Mouse (Mus musculus) kidney, postnatal 0 days (tissue): ENCODE measurements around the gene Atp5j. TPM values are rescaled to one million over a fixed set of nuclear protein-coding genes. Genes with fewer than 3 reads are reported as not detected.

ENCODE experiments used
- ATAC-seq: fragments of 200-750 bp; cut with Nextera tagmentation; replicated peaks from 2 replicates; pipeline ENCODE4 v1.8.0; 2017; ENCODE audit warnings: low read depth, moderate number of reproducible peaks, moderate TSS enrichment, moderate library complexity; ENCODE audit not compliant: low FRiP score
- DNase-seq: peaks from one replicate; pipeline ENCODE4 v3.0.0-alpha.2; 2016; ENCODE audit warnings: low spot score
- H3K27ac ChIP-seq: fragments of 300-500 bp; sonication (generic); 2 replicates; pipeline ENCODE4 v1.5.1; 2014; ENCODE audit warnings: mild to moderate bottlenecking
- H3K27me3 ChIP-seq: fragments of 300-500 bp; sonication (generic); 2 replicates; pipeline ENCODE4 v1.6.1; 2014; ENCODE audit warnings: low read length, mixed read lengths; ENCODE audit not compliant: insufficient read depth
- H3K36me3 ChIP-seq: fragments of 300-500 bp; sonication (generic); 2 replicates; pipeline ENCODE4 v1.6.1; 2014; ENCODE audit warnings: low read length, mixed read lengths; ENCODE audit not compliant: insufficient read depth
- H3K4me1 ChIP-seq: fragments of 300-500 bp; sonication (generic); replicated peaks from 2 replicates; pipeline ENCODE4 v1.6.1; 2014; ENCODE audit warnings: antibody characterized with exemption, low read length, mixed read lengths; ENCODE audit not compliant: insufficient read depth
- H3K4me2 ChIP-seq: fragments of 300-500 bp; sonication (generic); 2 replicates; pipeline ENCODE4 v1.6.1; 2014; ENCODE audit warnings: mild to moderate bottlenecking, low read length, moderate library complexity, mixed read lengths
- H3K4me3 ChIP-seq: fragments of 300-500 bp; sonication (generic); replicated peaks from 2 replicates; pipeline ENCODE4 v1.5.1; 2014; ENCODE audit warnings: low read depth, low read length
- H3K9ac ChIP-seq: fragments of 300-500 bp; sonication (generic); 2 replicates; pipeline ENCODE4 v1.6.1; 2014; ENCODE audit warnings: low read depth, low read length
- H3K9me3 ChIP-seq: fragments of 300-500 bp; sonication (generic); replicated peaks from 2 replicates; pipeline ENCODE4 v1.6.1; 2016; ENCODE audit warnings: low read length, inconsistent platforms, mixed read lengths
- CTCF ChIP-seq: IDR thresholded peaks from 2 replicates; pipeline ENCODE4 v1.5.1; 2016; ENCODE audit warnings: antibody characterized with exemption, low read depth, mild to moderate bottlenecking, moderate library complexity
- WGBS: fragments of 180-500 bp; shearing (Covaris S2); extraction: QIAGEN DNeasy Blood & Tissue Kit; methylation state at CpG from one replicate; pipeline ENCODE4 v1.1.7; 2014; 5-methylcytosine and 5-hydroxymethylcytosine counted together
- polyA plus RNA-seq: library from polyadenylated mRNA; unstranded; fragments of >200 nt; fragmentation: Nextera tagmentation; extraction: Ambion mirVana; gene quantifications from 2 replicates; pipeline ENCODE4 v1.2.1, GENCODE M21; 2015

Atp5j gene
- polyA plus RNA-seq, 1 experiment from 2014 or later, result 1,607 TPM

DNA sequence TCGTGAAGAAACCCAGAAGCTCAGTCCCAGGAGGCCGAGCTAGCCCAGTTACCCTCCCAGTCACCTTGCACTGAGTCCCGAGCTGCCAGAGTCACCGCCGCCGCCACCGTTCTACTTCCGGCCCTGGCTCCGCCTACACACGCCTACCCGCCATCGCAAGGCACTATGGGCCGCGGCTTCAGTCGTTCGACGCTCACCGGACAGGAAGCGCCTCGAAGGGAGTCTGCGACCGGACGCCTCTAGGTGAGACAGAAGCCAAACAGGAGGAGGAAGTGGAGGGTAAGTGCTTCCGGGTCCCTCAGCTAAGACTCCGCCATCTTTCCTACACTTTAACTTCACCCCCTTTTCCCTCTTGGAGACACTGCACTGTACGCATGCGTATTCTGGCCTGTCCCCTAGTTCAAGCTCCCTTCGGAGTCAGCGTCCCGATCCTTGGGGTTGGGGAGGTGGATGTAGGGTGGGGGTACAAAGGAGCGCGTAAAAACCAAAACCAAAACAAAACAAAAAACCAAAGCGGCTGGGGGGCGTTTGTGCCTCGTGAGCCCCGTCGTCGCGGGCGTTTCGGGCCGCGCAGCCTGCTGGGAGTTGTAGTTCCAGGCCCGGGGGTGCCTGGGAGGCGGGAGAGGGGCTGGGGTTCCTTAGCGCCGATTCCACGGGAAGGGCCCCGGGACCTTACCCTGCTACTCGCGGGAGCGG, 532 bp downstream of the Atp5j start, which contains the start of gene Gabpa:
Gene Gabpa, plus strand, starts transcription at position 181 of the 696 bp plus-strand sequence.
- Histone ChIP-seq H3K9me3 (no peaks in the 10 kb centered on the region), H3K36me3 (peaks cover 12% of the 10 kb centered on the region), H3K4me1 (peaks cover 8% of the 10 kb centered on the region), H3K27me3 (no peaks in the 10 kb centered on the region), H3K4me3 (peak within 1 kb of the TSS; percentile 96), H3K4me2 (peak within 1 kb of the TSS; percentile 61), H3K9ac (peak within 1 kb of the TSS; percentile 99), H3K27ac (peak within 1 kb of the TSS; percentile 100)
- under 1% methylated on average over 52 of the region's 52 CpGs for WGBS
- ATAC-seq (peak; percentile 98), DNase-seq (peak; percentile 99)
- TF ChIP-seq CTCF, result no peak

DNA sequence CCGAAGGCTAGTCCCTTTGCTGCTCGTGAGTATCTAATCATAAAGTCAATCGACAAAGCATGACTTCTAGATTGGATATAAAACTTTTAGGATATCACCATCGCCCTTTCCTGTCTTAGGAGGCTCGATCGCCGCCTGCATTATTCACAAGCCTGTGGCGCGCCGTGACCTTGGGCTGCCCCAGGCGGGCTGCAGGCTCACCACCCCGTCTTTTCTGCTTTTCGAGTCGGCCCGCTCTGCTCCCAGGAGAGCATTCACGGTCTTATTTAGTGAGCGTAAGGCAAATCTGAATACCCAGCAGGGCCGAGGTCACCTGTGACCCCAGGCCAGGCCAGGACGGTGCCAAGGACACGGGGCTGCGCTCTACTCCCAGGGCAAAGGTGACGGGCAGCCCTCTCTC, 1.1 kb downstream of the Atp5j start:
- Histone ChIP-seq H3K4me3 (peak overlapping the region; percentile 96), H3K27ac (peak overlapping the region; percentile 100), H3K9me3 (no peaks in the 10 kb centered on the region), H3K36me3 (peaks cover 14% of the 10 kb centered on the region), H3K4me2 (peak overlapping the region; percentile 61), H3K27me3 (no peaks in the 10 kb centered on the region), H3K4me1 (peaks cover 8% of the 10 kb centered on the region), H3K9ac (peak overlapping the region; percentile 99)
- under 1% methylated on average over 22 of the region's 22 CpGs for WGBS
- DNase-seq, result no peak
- ATAC-seq, result peak; percentile 0; the same call in 1 of the 2 replicates
- TF ChIP-seq CTCF, result no peak

DNA sequence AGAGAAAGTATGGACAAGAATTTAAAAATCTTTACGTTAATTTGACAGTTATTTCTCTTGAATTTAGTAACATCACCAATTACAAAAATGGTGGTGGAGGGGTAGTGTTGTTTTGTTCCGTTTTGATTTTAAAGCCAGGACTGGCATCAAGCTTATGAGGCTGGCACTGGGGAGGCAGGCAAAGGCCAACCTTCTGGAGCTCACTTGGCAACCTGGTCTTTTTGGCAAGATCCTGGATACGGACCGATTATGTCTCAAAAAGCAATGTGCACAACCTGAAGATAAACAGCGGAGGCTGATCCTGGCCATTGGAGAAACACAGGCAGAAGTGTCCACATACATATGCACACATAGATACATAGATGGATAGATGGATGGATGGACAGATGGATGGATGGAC, 2.7 kb downstream of the Atp5j start:
- Histone ChIP-seq H3K36me3 (peaks cover 28% of the 10 kb centered on the region), H3K4me3 (no peak overlapping the region), H3K4me1 (peaks cover 8% of the 10 kb centered on the region), H3K9me3 (no peaks in the 10 kb centered on the region), H3K27ac (no peak overlapping the region), H3K27me3 (no peaks in the 10 kb centered on the region), H3K9ac (no peak overlapping the region), H3K4me2 (no peak overlapping the region)
- no peak for ATAC-seq
- TF ChIP-seq CTCF, result no peak
- DNase-seq, result no peak
- WGBS, result 95% methylated on average over 5 of the region's 5 CpGs

DNA sequence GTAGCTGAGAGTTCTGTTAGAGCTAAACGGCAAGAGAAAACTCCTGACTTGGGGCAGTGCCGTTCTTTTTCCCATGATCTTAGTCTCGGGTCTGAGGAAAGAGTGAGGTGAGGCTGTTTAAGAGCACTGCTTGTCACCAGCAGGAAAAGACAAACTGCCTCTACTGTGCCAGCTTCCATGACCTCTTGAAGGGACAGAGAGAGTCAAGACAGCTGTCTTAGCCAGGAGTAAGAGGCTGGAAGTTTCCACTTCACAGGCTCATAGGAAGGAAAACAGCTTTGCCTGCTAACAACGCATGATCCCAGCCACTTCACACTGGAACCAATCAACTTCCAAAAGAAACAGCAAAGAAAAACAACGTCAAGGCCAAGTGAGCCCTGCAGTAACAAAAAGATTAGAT, 3.7 kb downstream of the Atp5j start:
- no peak overlapping the region for H3K4me2 ChIP-seq
- ATAC-seq, result no peak
- H3K9me3 ChIP-seq, result no peaks in the 10 kb centered on the region
- no peaks in the 10 kb centered on the region for H3K27me3 ChIP-seq
- 39% methylated on average over 5 of the region's 5 CpGs for WGBS
- H3K9ac ChIP-seq, result no peak overlapping the region
- H3K4me1 ChIP-seq, result peaks cover 8% of the 10 kb centered on the region
- peak; percentile 39 for DNase-seq
- H3K36me3 ChIP-seq, result peaks cover 35% of the 10 kb centered on the region
- no peak for TF ChIP-seq CTCF
- peak overlapping the region; percentile 68 for H3K27ac ChIP-seq
- H3K4me3 ChIP-seq, result no peak overlapping the region

DNA sequence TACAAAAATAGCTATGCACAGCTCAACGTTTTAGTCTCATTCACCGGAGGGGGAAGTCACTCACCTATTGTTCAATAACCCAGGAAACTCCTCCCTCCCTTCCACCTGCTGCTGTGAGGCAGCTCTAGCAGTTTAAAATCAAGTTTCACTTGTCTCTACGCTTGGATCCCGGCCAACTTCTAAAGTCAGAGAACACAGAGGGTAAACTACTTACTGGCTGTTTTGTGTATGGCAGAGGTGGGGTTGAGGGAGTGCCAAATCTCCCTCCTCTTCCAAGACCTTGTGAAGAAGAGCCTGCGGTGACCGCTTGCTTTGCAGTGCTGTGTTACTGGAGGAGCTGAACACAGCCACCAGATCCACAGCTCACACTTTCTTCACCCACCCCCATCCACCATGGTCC, 10.4 kb downstream of the Atp5j start:
- no peak overlapping the region for H3K4me2 ChIP-seq
- no peak for TF ChIP-seq CTCF
- no peaks in the 10 kb centered on the region for H3K4me1 ChIP-seq
- H3K9ac ChIP-seq, result no peak overlapping the region
- DNase-seq (peak; percentile 46), ATAC-seq (peak; percentile 65)
- H3K4me3 ChIP-seq, result no peak overlapping the region
- no peaks in the 10 kb centered on the region for H3K9me3 ChIP-seq
- WGBS, result 66% methylated on average over 6 of the region's 6 CpGs
- H3K27ac ChIP-seq, result peak overlapping the region; percentile 42
- no peaks in the 10 kb centered on the region for H3K27me3 ChIP-seq
- peaks cover 44% of the 10 kb centered on the region for H3K36me3 ChIP-seq

DNA sequence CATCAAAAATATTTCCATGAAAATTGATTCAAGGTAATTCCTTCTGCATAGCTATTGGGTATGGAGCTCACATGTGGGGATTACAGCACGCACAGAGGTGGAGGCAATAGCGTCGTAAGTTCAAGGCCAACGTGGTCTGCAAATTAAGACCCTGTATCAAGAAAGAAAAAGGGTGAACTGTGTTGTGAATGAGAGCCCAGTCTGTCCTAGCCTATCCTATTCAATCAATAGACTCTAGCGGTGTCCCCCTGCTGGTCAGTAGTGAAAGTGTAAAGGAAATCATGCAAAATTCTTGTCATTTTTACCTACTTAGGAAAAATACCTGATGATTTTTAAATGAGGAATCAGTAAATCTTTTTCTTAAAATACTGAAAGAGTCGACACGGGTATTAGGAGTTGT, 18.0 kb downstream of the Atp5j start:
- no peaks in the 10 kb centered on the region for H3K27me3 ChIP-seq
- no peak overlapping the region for H3K4me3 ChIP-seq
- no peaks in the 10 kb centered on the region for H3K9me3 ChIP-seq
- 40% methylated on average over 7 of the region's 7 CpGs for WGBS
- H3K4me2 ChIP-seq, result no peak overlapping the region
- DNase-seq, result peak; percentile 75
- no peaks in the 10 kb centered on the region for H3K36me3 ChIP-seq
- no peak overlapping the region for H3K27ac ChIP-seq
- no peaks in the 10 kb centered on the region for H3K4me1 ChIP-seq
- ATAC-seq, result 0 out of 2 replicates have a peak, but pooled peaks have one; percentile 43
- H3K9ac ChIP-seq, result no peak overlapping the region
- TF ChIP-seq CTCF, result peak; percentile 82
